In genomic region chr1:31153793-31154349, GRCm38 (mm10) we compare ENCODE assay signal across 9 mouse cellular contexts. TPM values are rescaled to one million over a fixed set of nuclear protein-coding genes. Genes with fewer than 3 reads are reported as not detected.
DNase-seq lines count a peak whose midpoint lies in the region; ATAC-seq and TF ChIP-seq lines count a peak whose summit lies in the region.
"Had no signal": no experiment of that assay in that cellular context is flagged by ENCODE, and none has a peak within 500 bp of the region (broad histone marks: within the 10 kb centered on the region; RNA-seq: fewer than 3 reads in every experiment).

No protein-coding gene starts in this region.

- no peak overlapping the region for H3K9ac ChIP-seq in forebrain, embryonic 16.5 days (replicated peaks; ENCODE audit: low read depth, low read length)
- H3K9ac ChIP-seq in hindbrain, postnatal 0 days (replicated peaks; ENCODE audit: low read length): no peak overlapping the region
- H3K9ac ChIP-seq: limb, embryonic 15.5 days had no signal

- peak; percentile 80 for TF ChIP-seq CTCF in hindbrain, postnatal 0 days (IDR thresholded peaks at IDR 0.05; ENCODE audit: low read depth)

- peak; percentile 93 for ATAC-seq in frontal cortex, adult (ENCODE audit: low TSS enrichment)
- peak; percentile 52; the same call in 1 of the 2 replicates for ATAC-seq in cerebellum, adult (ENCODE audit: insufficient number of reproducible peaks, low FRiP score, low TSS enrichment)
- peak; percentile 70 for ATAC-seq in forebrain, embryonic 16.5 days
- peak; percentile 83 for ATAC-seq in hindbrain, postnatal 0 days
- ATAC-seq in megakaryocyte progenitor cell, adult 5-6 weeks (replicated peaks; ENCODE audit: poor library complexity): peak; percentile 98

- H3K27ac ChIP-seq in forebrain, embryonic 16.5 days (ENCODE audit: low read length): no peak overlapping the region
- no peak overlapping the region for H3K27ac ChIP-seq in hindbrain, postnatal 0 days
- H3K27ac ChIP-seq: limb, embryonic 15.5 days had no signal

- no peak overlapping the region for H3K4me3 ChIP-seq in forebrain, embryonic 16.5 days (replicated peaks; ENCODE audit: low read length)
- H3K4me3 ChIP-seq in hindbrain, postnatal 0 days (ENCODE audit: low read length): no peak overlapping the region
- H3K4me3 ChIP-seq: limb, embryonic 15.5 days had no signal

- H3K27me3 ChIP-seq in forebrain, embryonic 16.5 days (replicated peaks; ENCODE audit: control insufficient read depth, insufficient read depth, low read length): no peaks in the 10 kb centered on the region
- no peaks in the 10 kb centered on the region for H3K27me3 ChIP-seq in hindbrain, postnatal 0 days (ENCODE audit: insufficient read depth, low read length)
- H3K27me3 ChIP-seq: limb, embryonic 15.5 days had no signal

- no peak for DNase-seq in frontal cortex, postnatal 25 days (ENCODE audit: low spot score in 2 of 2)
- peak; percentile 80 for DNase-seq in hindbrain, postnatal 0 days (ENCODE audit: low spot score)
- DNase-seq in layer of hippocampus, postnatal 36 days: peak; percentile 27 to 50
- peak; percentile 18 to 57 for DNase-seq in right cerebral cortex, postnatal 36 days (ENCODE audit: low spot score in 2 of 2)

- H3K4me1 ChIP-seq in forebrain, embryonic 16.5 days (replicated peaks; ENCODE audit: control insufficient read depth, insufficient read depth, low read length): no peaks in the 10 kb centered on the region
- no peaks in the 10 kb centered on the region for H3K4me1 ChIP-seq in hindbrain, postnatal 0 days (ENCODE audit: insufficient read depth, low read length)

- H3K4me2 ChIP-seq in forebrain, embryonic 16.5 days (ENCODE audit: low read length): no peak overlapping the region
- H3K4me2 ChIP-seq in hindbrain, postnatal 0 days (ENCODE audit: low read depth, low read length): no peak overlapping the region
- H3K4me2 ChIP-seq: limb, embryonic 15.5 days had no signal

- no peaks in the 10 kb centered on the region for H3K9me3 ChIP-seq in forebrain, embryonic 16.5 days (ENCODE audit: control insufficient read depth, low read length)
- no peaks in the 10 kb centered on the region for H3K9me3 ChIP-seq in hindbrain, postnatal 0 days (ENCODE audit: low read length)
- H3K9me3 ChIP-seq: limb, embryonic 15.5 days had no signal

- no peaks in the 10 kb centered on the region for H3K36me3 ChIP-seq in forebrain, embryonic 16.5 days (ENCODE audit: control insufficient read depth, insufficient read depth)
- no peaks in the 10 kb centered on the region for H3K36me3 ChIP-seq in hindbrain, postnatal 0 days (ENCODE audit: insufficient read depth, low read length)
- H3K36me3 ChIP-seq: limb, embryonic 15.5 days had no signal

- 28% methylated on average over 7 of the region's 7 CpGs for WGBS in forebrain, embryonic 16.5 days
- 26% methylated on average over 7 of the region's 7 CpGs for WGBS in hindbrain, postnatal 0 days

RNA-seq across cellular contexts. Expression of gene Lgsn, which starts 22.3 kb away (rescaled TPM):
- polyA plus RNA-seq in forebrain, embryonic 16.5 days (2015; fragmentation: Nextera tagmentation; extraction: Ambion mirVana): not detected in 2 replicates
- 0.83 TPM in 1 of 2 replicates, not detected in the other for total RNA-seq in hindbrain, postnatal 0 days (2014; rRNA removed)
- polyA plus RNA-seq in hindbrain, postnatal 0 days (2015; fragmentation: Nextera tagmentation; extraction: Ambion mirVana): 0.11 TPM in 1 of 2 replicates, not detected in the other
- total RNA-seq in layer of hippocampus, postnatal 36 days (2021): not detected
- not detected in 2 replicates for total RNA-seq in megakaryocyte progenitor cell, adult 5-6 weeks (2015)
- total RNA-seq in megakaryocyte progenitor cell, adult 5-6 weeks (2017): not detected in 2 replicates
- polyA plus RNA-seq: limb, embryonic 15.5 days had no signal

Comparison
In these comparisons a context has a peak if more than half of its experiments do, and no peak if none do; other contexts are left out.
1. DNase-seq: peak in hindbrain, postnatal 0 days (single experiment), layer of hippocampus, postnatal 36 days (2 of 2) and right cerebral cortex, postnatal 36 days (2 of 2); none in frontal cortex, postnatal 25 days (0 of 2).
2. Peak in every context shown above with its lines, with median percentiles within 50 percentile points of each other: ATAC-seq.